Mouse (Mus musculus): ENCODE results near the gene Bcar1. TPM values are rescaled to one million over a fixed set of nuclear protein-coding genes. Genes with fewer than 3 reads are reported as not detected.

Bcar1 gene
- polyA plus RNA-seq, 1 experiment from 2014 or later, result 39.5 TPM

GRCm38 (mm10) chr8:111769296-111769695 is 25.7 kb upstream of the Bcar1 start:
- whole genome bisulfite sequencing, result 62% methylated on average over 15 of the region's 15 CpGs
- Histone ChIP-seq H3K9ac (replicated peaks) (0 out of 2 replicates have a peak overlapping the region, but pooled peaks have one; percentile 8), H3K9me3 (no peaks in the 10 kb centered on the region), H3K27me3 (no peaks in the 10 kb centered on the region), H3K27ac (peak overlapping the region; percentile 90), H3K4me2 (no peak overlapping the region), H3K36me3 (peaks cover 65% of the 10 kb centered on the region), H3K4me1 (replicated peaks) (peaks cover 24% of the 10 kb centered on the region), H3K4me3 (replicated peaks) (no peak overlapping the region)
- ATAC-seq (ENCODE audit: insufficient number of reproducible peaks, insufficient read depth, low FRiP score, low TSS enrichment, low read depth), result no peak

GRCm38 (mm10) chr8:111768651-111769050 is 25.0 kb upstream of the Bcar1 start:
- ATAC-seq (ENCODE audit: insufficient number of reproducible peaks, insufficient read depth, low FRiP score, low TSS enrichment, low read depth), result no peak
- 91% methylated on average over 6 of the region's 6 CpGs for WGBS

DNA sequence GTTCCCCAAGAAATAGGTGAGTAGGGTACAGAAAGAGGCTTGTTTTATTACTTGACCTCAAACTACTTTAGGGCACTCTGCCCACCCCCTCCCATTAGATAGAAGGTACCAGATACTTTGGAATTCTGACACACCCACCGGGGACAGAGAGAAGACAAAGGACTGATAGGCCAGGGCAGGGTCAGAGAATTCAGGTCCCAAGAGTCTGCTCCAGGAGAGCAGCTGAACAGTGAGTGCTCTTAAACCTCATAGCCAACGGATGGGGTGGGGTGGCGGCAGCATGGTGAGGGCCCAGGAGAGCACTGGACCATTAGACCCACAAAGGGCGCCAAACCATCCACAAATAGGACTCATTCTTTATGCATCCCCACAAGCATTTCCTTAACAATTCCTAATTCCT is 22.0 kb upstream of the Bcar1 start:
- Histone ChIP-seq H3K27ac (no peak overlapping the region), H3K4me1 (replicated peaks) (peaks cover 16% of the 10 kb centered on the region), H3K9ac (replicated peaks) (no peak overlapping the region), H3K36me3 (peaks cover 39% of the 10 kb centered on the region), H3K4me3 (replicated peaks) (no peak overlapping the region), H3K9me3 (no peaks in the 10 kb centered on the region), H3K27me3 (no peaks in the 10 kb centered on the region), H3K4me2 (no peak overlapping the region)
- WGBS, result 87% methylated on average over 4 of the region's 4 CpGs
- no peak for ATAC-seq (ENCODE audit: insufficient number of reproducible peaks, insufficient read depth, low FRiP score, low TSS enrichment, low read depth)

More at GRCm38 (mm10) chr8:111768651-111769050, 25.0 kb upstream of the Bcar1 start:
- Histone ChIP-seq H3K4me3 (replicated peaks) (no peak overlapping the region), H3K36me3 (peaks cover 60% of the 10 kb centered on the region), H3K4me2 (no peak overlapping the region), H3K9me3 (no peaks in the 10 kb centered on the region), H3K27ac (no peak overlapping the region), H3K27me3 (no peaks in the 10 kb centered on the region), H3K9ac (replicated peaks) (no peak overlapping the region), H3K4me1 (replicated peaks) (peaks cover 24% of the 10 kb centered on the region)

- Histone ChIP-seq H3K4me1 (replicated peaks) (peaks cover 12% of the 10 kb centered on the region), H3K4me2 (no peak overlapping the region), H3K27ac (no peak overlapping the region), H3K9me3 (no peaks in the 10 kb centered on the region), H3K36me3 (peaks cover 39% of the 10 kb centered on the region), H3K4me3 (replicated peaks) (no peak overlapping the region), H3K9ac (replicated peaks) (no peak overlapping the region), H3K27me3 (no peaks in the 10 kb centered on the region)
- no peak for ATAC-seq (ENCODE audit: insufficient number of reproducible peaks, insufficient read depth, low FRiP score, low TSS enrichment, low read depth)
- 93% methylated on average over 9 of the region's 9 CpGs for WGBS
These were observed 21.5 kb upstream of the Bcar1 start for GRCm38 (mm10) chr8:111765096-111765495.

- H3K4me3 ChIP-seq (replicated peaks), result no peak overlapping the region
- no peaks in the 10 kb centered on the region for H3K4me1 ChIP-seq (replicated peaks)
- H3K27me3 ChIP-seq, result no peaks in the 10 kb centered on the region
- H3K4me2 ChIP-seq, result no peak overlapping the region
- 85% methylated on average over 13 of the region's 13 CpGs for WGBS
- H3K36me3 ChIP-seq, result peaks cover 8% of the 10 kb centered on the region; the same call in 1 of the 2 replicates
- H3K9me3 ChIP-seq, result no peaks in the 10 kb centered on the region
- ATAC-seq (ENCODE audit: insufficient number of reproducible peaks, insufficient read depth, low FRiP score, low TSS enrichment, low read depth), result no peak
- H3K27ac ChIP-seq, result no peak overlapping the region
- H3K9ac ChIP-seq (replicated peaks), result no peak overlapping the region
These were observed 17.1 kb upstream of the Bcar1 start for GRCm38 (mm10) chr8:111760708-111761107.

DNA sequence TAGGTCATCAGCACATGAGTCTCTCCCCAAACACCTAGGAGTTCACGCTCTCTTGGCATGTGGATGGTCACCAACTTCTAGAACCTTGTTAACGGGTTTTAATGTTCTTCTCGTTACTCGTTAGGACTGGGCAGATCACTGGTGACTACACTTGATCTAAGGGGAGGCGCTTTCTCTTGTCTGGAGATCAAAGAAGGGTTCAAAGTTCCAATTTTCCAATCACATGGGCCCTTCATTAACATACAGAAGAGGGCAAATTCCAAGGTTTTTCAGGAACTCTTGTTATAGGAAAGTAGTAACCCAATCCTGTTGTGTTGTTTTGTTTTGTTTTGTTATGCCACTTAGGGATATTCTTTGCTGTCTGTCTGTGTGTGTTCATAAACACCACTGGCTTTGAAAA is 15.2 kb upstream of the Bcar1 start:
- H3K36me3 ChIP-seq, result no peaks in the 10 kb centered on the region

GRCm38 (mm10) chr8:111757599-111757998 is 14.0 kb upstream of the Bcar1 start:
- ATAC-seq (ENCODE audit: insufficient number of reproducible peaks, insufficient read depth, low FRiP score, low TSS enrichment, low read depth), result no peak
- Histone ChIP-seq H3K4me3 (replicated peaks) (no peak overlapping the region), H3K9ac (replicated peaks) (no peak overlapping the region), H3K27me3 (no peaks in the 10 kb centered on the region), H3K4me2 (no peak overlapping the region), H3K4me1 (replicated peaks) (no peaks in the 10 kb centered on the region), H3K9me3 (no peaks in the 10 kb centered on the region), H3K27ac (no peak overlapping the region), H3K36me3 (no peaks in the 10 kb centered on the region)
- WGBS, result 90% methylated on average over 9 of the region's 9 CpGs

More for the DNA sequence above, 15.2 kb upstream of the Bcar1 start:
- Histone ChIP-seq H3K4me2 (no peak overlapping the region), H3K27me3 (no peaks in the 10 kb centered on the region), H3K9ac (replicated peaks) (no peak overlapping the region), H3K27ac (no peak overlapping the region), H3K4me3 (replicated peaks) (no peak overlapping the region), H3K9me3 (no peaks in the 10 kb centered on the region), H3K4me1 (replicated peaks) (no peaks in the 10 kb centered on the region)
- no peak for ATAC-seq (ENCODE audit: insufficient number of reproducible peaks, insufficient read depth, low FRiP score, low TSS enrichment, low read depth)
- WGBS, result 75% methylated on average over 5 of the region's 5 CpGs

GRCm38 (mm10) chr8:111754736-111755135 is 11.1 kb upstream of the Bcar1 start:
- no peak overlapping the region for H3K9ac ChIP-seq (replicated peaks)
- H3K4me2 ChIP-seq, result no peak overlapping the region
- no peaks in the 10 kb centered on the region for H3K27me3 ChIP-seq
- H3K27ac ChIP-seq, result no peak overlapping the region
- H3K4me3 ChIP-seq (replicated peaks), result no peak overlapping the region
- no peaks in the 10 kb centered on the region for H3K4me1 ChIP-seq (replicated peaks)
- no peaks in the 10 kb centered on the region for H3K36me3 ChIP-seq
- ATAC-seq (ENCODE audit: insufficient number of reproducible peaks, insufficient read depth, low FRiP score, low TSS enrichment, low read depth), result no peak
- H3K9me3 ChIP-seq, result no peaks in the 10 kb centered on the region
- WGBS, result 84% methylated on average over 6 of the region's 6 CpGs

DNA sequence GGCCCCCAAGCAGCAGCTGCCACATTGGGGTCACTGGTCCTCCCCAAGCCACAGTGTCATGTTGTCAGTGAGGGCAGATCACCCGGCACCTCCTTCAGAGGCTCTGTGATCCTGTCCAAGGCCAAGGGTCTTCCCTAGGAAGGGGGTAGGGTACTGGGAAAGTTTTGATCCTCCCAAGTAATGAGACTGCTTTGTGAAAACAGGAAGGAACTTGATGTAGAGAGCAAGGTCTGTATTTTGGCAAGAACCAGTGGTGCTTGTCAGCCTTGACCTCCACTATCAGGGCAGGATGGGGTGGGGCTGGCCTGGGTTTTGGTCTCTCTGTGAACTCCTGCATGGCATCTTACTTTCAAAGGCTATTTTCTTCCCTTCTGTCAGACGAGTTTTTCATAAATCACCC is 10.5 kb upstream of the Bcar1 start:
- Histone ChIP-seq H3K9ac (replicated peaks) (no peak overlapping the region), H3K4me1 (replicated peaks) (no peaks in the 10 kb centered on the region), H3K4me3 (replicated peaks) (no peak overlapping the region), H3K27me3 (no peaks in the 10 kb centered on the region), H3K36me3 (no peaks in the 10 kb centered on the region), H3K4me2 (no peak overlapping the region), H3K9me3 (no peaks in the 10 kb centered on the region), H3K27ac (no peak overlapping the region)
- 38% methylated on average over 2 of the region's 2 CpGs for WGBS
- no peak for ATAC-seq (ENCODE audit: insufficient number of reproducible peaks, insufficient read depth, low FRiP score, low TSS enrichment, low read depth)

- Histone ChIP-seq H3K4me3 (replicated peaks) (no peak overlapping the region), H3K9ac (replicated peaks) (no peak overlapping the region), H3K27ac (no peak overlapping the region), H3K36me3 (no peaks in the 10 kb centered on the region), H3K27me3 (no peaks in the 10 kb centered on the region), H3K4me1 (replicated peaks) (peaks cover 21% of the 10 kb centered on the region), H3K9me3 (no peaks in the 10 kb centered on the region), H3K4me2 (no peak overlapping the region)
- ATAC-seq (ENCODE audit: insufficient number of reproducible peaks, insufficient read depth, low FRiP score, low TSS enrichment, low read depth), result no peak
- 45% methylated on average over 6 of the region's 6 CpGs for WGBS
These were observed 5.2 kb upstream of the Bcar1 start for GRCm38 (mm10) chr8:111748766-111749165.

- H3K27me3 ChIP-seq, result no peaks in the 10 kb centered on the region
- H3K4me1 ChIP-seq (replicated peaks), result peaks cover 22% of the 10 kb centered on the region
- H3K4me3 ChIP-seq (replicated peaks), result no peak overlapping the region
- no peak for ATAC-seq (ENCODE audit: insufficient number of reproducible peaks, insufficient read depth, low FRiP score, low TSS enrichment, low read depth)
- no peaks in the 10 kb centered on the region for H3K36me3 ChIP-seq
- H3K9me3 ChIP-seq, result no peaks in the 10 kb centered on the region
- no peak overlapping the region for H3K4me2 ChIP-seq
- WGBS, result 81% methylated on average over 8 of the region's 8 CpGs
- no peak overlapping the region for H3K27ac ChIP-seq
- no peak overlapping the region for H3K9ac ChIP-seq (replicated peaks)
These were observed 4.4 kb upstream of the Bcar1 start for GRCm38 (mm10) chr8:111747866-111748649.
